Mouse (Mus musculus) cerebellum, adult 18-20 months (tissue): Measurements from ENCODE around the gene D10Jhu81e.

Experiments
- DNase-seq, 2 experiments: peaks; one replicate each; pipeline ENCODE4 v3.0.0; 2021

D10Jhu81e gene

DNA sequence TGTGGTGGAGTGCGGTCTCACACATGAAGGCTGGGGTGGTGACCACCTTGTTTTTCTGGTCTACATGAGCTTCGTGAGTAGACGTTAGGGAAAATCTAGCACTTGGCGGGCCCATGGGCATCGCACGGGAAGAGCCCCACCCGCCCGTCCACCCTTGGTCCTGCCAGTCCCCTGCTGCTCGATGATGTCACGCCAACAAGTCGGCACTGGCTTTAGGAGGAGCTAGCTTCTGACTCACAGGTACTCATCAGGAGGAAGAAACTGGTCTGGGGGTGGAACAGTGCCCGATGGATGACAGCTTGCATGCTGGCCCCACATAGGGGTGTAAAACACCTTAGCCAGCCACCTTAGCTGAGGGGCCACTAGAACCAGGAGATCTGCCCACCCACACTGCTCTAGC is 6.9 kb downstream of the D10Jhu81e start:
- DNase-seq = no peak

DNA sequence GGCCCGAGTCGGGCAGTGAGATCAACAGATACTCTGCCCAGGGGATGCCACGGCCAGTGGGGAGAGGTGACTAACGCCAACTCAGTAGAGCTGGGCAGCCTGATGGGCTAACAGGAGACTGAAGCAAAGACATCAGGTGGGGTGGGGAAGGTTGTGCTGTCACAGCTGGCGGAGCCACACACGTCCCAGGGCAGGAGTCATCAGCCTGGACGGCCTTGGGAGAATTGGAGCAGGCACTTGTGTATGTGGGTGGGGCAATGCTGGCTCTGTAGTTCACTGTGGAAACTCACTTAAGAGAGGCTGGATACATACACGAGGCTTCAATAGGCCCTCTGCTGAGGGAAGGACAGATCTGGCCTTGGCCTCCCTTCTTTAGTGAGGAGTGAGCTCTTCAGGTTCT is 8.5 kb downstream of the D10Jhu81e start:
- DNase-seq = no peak

DNA sequence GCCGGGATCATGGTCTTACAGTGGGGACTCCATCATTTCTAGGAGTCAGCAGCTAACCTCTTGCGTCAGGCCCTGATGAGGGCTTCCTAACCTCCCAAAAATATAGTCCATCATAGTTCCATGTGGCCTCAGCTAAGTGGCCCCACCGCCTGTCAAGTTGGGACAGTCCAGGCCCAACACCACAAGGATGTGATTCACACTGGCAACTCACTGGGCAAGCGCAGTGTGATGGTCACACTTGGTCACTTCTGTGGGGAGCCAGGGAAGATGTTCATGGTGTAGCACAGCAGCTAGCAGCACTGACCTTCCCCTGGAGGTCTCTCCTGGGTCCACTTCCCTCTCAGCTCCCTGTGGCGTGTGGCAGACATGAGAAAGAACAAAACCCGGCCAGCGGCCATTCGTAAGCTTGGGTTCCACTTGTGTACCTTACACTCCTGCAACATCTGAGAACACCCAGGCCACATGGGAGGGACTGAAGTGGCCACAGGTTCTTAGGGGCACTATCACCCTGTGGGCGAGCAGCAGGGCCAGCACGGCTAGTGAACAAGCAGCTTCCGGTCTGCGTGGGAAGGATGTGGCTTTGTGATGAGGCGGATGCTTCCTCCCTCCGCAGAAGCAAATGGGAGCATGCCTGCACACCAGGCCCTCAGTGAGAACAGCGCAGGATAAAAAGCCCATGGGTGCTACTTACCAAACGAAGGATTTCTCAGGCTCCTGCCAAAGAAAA is 9.1 kb downstream of the D10Jhu81e start:
- no peak for DNase-seq

DNA sequence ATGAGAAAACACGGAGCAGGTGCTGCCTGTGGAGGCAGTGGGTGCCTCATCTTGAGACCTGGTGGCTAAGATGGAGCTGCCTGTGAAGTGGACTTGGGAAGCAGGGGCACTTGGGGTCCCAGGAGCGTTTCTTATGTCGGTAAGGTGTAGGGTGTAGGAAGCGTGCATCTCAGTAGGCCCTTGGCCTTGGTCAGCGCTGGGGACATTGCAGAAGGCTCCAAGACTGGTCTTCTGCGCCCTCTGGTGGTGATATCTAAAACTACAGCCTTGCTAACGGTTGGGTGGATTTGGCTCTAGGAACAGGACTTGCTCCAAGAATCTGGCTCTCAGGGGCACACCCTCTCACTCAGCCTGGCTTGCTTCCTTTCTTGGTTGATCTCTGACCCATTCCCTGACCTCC is 9.7 kb downstream of the D10Jhu81e start:
- DNase-seq = peak; percentile 86 to 87

DNA sequence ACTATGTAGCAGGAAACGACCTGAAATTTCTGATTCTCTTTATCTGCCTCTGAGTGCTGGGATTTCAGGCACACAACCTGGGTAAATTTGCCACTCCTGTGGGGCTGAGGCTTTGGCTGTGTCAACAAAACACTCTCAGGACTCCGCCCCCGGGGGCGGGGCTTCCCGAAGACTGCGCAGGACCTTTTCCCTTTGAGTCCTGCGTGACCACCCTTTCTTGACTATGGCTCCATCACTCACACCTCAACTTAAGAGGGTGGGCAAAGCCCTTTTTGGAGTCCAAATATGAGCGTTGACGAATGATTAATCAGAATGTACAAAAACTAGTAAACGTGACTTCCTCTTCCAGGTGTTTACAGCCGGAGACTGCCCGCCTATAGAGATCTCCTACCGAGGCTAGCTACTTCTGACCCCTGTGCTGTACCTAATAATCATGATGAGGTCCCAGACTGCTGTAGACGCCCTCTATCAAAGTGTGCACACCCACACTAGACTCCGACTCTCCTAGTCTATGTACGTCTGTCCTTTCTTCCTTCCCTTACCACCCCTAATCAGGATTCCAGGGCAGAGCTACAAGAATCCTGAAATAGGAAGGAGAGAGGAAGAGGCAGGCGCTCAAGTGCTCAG is 10.2 kb downstream of the D10Jhu81e start:
- peak; percentile 71 to 72 for DNase-seq

DNA sequence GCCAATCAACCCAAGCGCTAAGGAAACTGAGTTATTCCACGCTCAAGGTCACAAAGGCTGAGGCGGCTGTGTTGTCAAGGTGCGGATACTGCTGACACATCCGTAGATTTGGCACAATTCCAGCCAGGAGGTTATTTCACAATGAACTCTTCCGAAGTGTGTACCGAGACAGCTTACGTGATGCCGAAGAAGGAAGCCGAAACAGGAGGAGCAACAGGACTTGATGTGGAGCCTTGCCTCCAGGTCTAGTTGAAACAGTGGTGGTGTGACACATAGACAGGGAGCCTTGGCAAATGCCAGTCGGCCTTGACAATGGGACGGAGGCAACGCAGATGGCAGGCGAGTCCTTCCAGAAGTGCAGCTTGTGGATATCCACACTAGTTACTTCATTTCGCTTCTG is 11.5 kb downstream of the D10Jhu81e start:
- DNase-seq = no peak

DNA sequence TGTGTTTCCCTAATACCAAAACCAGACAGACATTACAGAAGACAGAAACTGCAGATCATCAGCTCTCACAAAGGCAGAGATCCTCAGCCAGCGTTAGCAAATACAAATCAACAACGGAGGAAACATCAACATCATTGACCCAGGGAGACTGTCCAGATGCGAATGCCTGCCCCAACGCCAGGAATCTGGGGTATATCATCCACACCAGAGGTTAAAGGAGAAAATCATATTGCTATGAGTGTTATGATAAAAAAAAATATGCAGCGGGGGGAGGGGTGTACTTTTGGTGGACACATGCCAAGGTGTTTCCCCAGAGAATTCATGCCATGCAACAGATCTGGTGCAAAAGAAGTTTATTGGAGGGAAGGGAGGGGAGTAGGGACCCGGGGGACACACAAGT is 12.7 kb downstream of the D10Jhu81e start:
- no peak for DNase-seq

DNA sequence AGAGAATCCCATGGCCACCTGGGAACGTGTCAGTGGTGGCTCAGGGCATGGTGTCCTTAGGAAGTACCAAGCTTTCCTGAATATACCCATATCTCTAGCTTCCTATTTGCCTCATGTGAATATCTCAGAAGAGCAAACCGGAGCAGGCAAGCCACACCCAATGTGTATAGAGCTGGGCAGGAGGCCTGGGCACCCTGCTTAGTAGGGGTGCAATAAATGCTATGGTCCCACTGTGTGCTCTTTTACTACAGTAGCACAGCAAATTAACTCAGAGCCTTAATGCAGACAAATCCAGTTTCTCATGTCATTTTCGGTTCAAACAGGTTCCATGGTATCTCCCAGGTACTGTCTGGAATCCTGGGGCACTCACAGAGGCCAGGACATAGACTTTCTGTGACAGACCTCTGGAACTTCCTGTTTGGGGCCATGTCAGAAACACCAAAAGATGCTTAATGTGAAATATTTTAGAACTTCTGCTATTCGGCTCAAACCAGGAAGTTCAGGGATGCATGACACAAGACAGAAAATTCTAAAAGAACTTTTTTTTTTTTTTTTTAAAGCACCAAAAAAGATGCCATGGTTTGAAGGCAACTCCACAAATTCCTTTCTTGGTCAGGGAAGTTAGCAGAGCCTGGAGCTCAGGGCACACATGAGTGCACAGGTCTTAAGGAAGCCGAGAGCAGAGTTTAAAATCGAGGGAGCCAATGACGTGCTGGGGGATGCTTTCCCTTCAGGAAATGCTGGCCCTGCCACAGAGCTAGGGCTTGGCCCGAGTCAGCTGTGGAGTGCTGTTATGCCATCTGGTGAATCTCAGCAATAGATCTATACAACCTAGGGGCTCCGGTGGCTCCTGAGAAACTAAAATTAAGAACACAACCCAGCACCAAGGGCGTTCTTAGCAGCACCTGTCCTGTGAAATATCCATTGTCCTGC is 20.5 kb downstream of the D10Jhu81e start:
- no peak for DNase-seq

DNA sequence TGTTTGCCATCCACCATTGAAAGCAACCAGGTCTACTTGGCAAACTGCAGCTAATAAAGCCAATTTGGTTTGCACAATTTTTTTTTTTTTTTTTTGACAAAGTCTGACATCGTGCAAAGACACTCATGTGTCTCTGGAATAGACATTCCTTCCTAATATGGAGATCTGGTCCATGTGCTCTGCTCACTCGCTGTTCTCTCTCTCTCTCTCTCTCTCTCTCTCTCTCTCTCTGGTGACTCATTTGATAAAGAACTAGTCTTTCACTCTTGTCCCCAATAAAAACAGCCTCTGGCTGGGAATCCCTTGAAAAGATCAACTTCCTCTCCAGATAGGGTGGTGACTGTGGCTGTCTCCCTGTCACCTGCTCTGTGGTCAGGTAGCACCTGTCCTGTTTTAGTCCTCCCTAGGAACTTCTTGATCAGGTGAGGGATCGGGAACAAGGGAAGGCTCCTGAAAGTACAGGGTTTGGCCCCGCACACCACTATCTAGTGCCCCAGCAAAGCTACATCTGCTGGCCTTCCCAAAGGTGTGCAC is 21.6 kb downstream of the D10Jhu81e start:
- no peak for DNase-seq

DNA sequence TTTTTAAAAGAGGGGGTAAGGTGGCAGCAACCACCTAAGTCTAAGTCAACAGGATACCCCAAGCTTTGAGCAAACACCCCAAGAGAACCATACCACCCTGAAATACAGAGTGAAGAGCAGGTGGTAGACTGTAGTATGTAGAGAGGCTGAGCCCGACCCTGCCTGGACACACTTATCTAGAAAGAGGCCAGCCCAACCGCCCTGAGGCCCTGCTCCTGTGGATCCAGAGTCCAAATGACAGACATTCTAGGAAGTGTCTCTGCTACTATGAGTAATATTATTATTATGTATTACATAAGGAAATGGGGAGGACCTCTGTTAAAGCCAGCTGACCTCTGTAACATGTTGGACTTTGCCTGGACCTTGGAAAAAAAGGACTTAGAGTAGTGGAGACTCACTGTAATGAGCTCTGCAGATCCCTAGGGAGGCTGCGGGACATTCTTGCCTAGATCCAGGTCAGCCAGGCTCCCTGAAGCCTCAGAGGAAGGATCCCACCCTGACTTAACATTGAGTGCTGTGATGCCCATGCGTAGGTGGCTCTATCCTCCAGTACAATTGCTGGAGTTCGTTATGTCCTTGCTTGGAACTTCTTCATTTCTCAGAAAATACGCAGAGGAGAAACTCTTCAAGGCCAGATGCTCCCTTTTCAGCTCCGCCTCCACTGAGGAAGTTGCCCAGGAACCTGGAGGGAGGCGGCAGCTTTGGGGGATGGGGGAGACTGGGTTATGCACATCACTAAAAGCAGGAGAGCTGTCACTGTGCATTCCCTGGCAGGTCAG is 25.7 kb downstream of the D10Jhu81e start:
- no peak for DNase-seq

DNA sequence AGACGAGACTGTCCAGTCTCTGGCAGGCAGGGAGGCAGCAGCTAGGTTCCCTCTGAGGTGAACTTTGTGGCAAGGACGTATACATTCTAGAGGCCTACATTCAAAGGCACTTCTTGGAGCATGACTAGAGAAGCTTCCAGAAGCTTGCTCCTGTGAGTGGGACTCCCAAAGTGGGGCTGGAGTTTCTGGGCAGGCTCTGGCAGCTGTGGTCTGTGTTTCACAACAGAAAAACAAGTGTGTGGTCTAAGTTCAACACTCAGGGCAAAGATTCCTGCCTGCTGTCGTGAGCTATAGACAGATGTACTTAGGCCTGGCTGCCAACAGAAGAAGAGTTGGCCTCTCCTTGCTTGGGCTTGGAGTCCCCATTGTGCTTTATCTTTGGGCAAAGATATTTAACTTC is 28.7 kb downstream of the D10Jhu81e start:
- DNase-seq = no peak

DNA sequence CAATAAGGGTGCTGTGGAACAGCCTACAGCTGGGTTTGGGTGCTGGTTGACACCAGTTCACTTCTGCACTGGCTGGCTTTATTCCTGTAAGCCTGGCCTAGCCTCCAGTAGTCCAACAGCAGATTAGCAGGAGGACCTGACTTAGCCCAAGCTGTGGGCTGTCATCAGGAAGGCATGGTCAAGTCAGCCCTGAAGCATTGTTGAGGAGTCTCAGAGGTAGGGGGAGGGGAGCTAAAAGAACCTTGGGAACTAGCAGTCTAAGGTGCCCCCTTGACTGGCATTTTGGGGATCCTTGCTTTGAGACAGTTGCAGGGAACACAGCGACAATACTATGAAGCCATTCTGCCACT is 29.4 kb downstream of the D10Jhu81e start:
- no peak for DNase-seq

DNA sequence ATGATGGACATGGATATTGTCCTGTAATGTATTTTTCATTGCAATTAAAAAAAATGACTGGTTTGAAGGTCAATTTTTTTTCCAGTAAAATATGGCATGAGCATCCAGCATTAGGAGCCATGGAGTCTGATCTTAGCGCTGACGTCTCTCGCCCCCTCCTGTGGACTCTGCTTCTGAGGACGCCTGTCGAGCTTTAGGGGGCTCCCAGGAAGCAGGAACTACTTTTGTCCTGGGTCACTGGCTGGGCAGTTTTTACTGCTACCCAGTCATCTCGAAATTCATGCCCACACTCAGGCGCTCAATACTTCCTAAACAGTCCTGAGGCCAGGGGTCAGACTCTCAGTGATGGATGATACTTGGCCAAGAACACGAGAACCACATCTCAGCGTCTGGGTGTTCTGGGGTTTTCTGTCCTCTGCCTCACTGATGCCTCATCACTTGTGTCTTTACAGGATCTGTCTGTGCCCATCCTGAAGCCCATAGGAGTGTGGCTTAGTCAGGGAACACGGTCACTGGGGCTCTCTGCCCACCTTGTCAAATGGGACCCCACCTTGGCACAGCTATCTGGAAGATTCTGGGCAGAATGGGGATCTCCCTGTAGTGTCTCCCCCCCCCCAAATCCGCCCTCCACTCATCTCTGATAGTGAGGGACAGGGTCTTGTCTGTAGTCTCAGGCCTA is 29.9 kb downstream of the D10Jhu81e start:
- no peak for DNase-seq

DNA sequence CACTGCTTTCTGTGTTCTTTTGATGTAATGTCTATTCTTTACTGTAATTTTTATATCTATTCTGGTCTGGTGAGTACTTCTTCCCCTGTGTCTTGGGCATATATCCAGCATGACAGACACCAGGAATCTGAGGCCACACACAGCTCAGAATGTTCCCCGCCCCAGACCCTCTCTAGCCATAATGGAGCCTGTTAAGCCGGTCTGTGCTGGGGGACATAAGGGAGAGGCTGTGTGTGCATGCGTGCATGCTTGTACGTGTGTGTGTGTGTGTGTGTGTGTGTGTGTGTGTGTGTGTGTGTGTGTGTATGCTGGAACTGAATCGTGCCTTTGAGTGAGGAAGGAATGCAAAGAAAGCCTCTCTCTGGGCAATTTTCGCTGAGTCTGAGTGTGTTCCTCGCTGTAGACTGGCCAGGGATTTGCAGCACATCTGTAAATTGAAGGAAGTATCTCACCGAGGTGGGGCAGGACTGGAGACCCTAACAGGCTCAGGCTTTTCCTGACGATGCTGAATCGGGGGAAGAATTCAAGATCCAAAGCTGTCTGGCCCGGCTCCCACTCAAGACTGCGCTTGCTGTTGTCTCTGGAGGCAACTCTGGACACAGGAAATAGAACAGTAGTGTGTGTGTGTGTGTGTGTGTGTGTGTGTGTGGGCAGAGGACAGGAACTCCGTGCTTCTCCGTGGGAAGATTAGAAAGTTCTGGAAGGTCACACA is 30.6 kb downstream of the D10Jhu81e start:
- no peak for DNase-seq

DNA sequence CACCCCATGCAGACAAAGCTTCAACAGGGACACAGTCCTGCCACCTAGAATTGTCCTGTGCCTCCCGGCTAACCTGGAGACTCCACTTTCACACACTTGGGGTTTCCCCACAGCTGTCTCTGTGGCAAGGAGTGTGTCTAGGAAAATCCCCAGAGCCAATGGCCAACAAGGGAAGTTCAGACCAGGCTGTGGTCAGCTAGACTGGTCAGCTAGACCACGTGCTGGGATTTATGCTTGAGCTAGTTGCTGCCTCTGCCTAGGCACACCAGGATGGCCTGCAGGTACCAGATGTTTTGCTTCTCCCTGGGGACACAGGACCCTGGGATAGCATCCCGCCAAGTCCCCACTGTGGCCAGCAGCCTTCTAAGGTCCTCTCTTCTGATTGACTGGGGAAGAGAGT is 32.4 kb downstream of the D10Jhu81e start:
- DNase-seq = no peak

DNA sequence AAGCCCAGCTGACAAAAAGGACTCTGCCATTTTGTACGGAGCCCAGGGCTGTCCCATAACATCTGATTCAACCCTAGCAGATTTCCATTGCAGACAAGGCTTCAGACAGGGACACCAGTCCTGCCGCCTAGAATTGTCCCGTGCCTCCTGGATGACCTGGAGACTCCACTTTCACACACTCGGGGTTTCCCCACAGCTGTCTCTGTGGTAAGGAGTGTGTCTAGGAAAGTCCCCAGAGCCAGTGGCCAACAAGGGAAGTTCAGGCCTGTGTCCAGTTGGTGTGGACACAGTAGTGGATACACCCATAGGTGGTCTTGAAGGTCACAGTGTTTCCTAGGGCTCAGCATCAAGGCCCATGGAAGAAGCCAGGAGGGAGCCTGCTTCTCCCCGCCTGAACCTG is 33.6 kb downstream of the D10Jhu81e start:
- DNase-seq = no peak

DNA sequence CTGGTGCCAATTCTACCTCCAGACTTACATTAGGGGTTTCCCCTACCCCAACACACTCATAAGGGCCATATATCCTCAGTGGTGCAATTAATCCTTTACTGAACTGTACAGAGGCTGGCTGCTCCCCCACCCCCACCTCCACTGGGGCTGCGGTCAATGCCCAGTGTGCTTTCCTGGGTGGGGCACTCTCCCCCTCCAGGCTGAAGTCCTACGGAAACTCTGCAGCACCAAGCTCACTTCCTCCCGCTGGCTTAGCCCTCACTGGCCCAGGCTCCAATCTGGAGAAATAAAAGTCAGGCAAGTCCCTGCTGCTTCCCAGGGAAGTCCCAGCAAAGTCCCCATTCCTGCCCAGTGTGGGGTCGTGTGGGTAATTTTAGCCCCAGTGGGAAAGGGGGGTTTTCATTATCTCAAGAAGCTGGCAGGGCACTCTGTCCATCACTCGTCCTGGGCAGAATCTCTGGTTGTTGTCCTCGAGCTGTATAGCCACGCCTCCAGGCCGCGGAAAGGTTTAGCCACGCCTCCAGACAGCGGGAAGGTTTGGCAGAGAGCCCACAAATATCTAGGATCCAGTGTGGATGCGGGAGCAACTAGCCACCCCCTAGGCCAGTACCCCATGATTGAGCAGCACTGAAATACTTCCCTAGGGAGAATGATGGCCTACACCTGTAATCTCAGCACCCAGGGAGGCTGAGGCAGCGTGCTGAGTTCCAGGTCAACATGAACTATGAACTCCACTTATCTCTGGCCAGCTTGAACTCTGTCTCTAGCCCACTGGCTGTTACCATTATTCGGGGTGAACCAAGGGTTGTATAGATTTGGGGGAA is 34.4 kb downstream of the D10Jhu81e start:
- DNase-seq = no peak

DNA sequence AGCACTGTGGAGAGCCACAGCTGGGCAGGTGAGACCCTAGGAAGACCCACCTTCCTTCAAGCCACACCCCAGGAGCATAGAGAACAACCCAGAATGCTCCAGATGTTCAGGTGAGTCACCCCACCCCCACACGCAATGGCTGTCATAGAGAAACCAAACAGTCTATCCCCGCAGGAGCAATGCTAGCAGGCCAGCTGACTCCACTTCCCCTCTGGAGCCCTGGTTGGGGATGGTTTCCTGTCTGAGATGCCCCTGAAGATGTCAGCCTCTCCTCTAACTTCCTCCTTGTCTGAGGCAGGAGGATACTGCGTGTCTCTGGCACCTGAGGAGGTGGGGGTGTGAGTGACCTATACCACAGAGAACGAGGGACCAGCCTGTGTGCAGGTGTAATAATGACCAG is 35.2 kb downstream of the D10Jhu81e start:
- no peak for DNase-seq

DNA sequence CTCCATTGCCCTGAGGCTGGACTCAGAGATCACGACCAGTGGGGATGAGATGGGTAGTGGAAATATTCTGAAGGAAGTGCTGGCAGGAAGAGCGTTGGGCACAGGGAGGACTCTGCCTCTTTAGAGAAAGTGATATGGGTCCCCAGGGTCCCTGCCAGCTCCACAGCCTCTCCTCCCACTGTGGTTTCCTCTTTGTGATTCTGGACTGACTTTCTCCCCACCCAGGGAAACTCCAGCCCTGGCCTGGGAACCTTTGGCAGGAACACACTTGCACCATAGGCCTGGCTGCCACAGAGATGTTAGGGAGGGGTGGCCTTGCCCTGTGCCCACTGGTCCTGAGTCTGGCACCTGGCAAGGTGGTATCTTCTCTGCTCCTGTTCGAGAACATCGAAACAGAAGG is 39.6 kb downstream of the D10Jhu81e start:
- no peak for DNase-seq

DNA sequence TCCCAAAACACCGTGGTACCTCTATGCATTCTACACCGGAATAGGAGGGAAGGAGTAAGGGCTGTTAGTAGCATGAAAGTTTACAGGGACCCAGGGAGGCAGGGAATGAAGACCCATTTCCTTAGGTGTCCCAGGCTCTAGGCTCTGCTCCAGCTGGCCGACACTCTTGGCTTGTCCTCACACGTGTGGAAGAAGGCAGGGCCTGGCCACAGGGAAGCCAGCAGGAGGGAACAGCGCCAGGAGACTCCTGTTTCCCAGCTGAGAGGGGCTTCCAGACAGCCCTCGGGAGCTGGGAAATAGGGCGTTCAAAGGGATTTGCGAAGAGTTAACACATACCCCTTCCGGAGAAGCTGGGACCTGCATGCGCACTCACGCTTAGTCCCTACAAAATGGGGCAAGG is 40.2 kb downstream of the D10Jhu81e start:
- DNase-seq = peak in 1 of 2 experiments; percentile 7

DNA sequence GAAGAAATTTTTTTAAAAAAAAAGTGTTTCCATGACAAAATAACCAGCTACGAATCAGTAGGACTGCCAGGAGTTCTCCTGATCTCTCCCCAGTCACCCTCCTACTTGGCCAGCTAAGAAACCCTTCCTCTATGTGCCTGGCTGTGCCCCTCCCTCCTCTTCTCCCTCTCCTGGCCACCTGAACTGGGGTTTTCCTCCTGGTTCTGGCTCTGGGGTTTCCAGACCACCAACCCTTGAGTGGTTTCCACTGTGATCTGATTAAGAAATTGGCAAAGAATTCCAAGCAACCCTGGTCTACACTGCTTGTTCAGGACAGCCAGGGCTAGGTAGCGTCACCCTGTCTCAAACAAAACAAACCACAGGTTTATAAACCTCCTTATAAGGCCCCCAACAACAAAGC is 40.9 kb downstream of the D10Jhu81e start:
- DNase-seq = no peak
